Mouse (Mus musculus) hindlimb bud, embryonic 11.5 days (tissue): ENCODE results near the gene AU018091.
"Not testable (repeated sequence)": the region's sequence is repeated elsewhere in the genome, so short reads cannot be mapped to it uniquely, and the experiment has no call there.

Source experiments
- DNase-seq: peaks from one replicate; pipeline ENCODE4 v3.0.0-alpha.2; 2012; ENCODE audit warnings: low read depth, low spot score; ENCODE audit errors: extremely low spot score

Gene AU018091

GRCm38 (mm10) chr7:3168296-3168695 is 707 bp downstream of the AU018091 start:
- no peak for DNase-seq

GRCm38 (mm10) chr7:3166270-3166669 is 2.7 kb downstream of the AU018091 start:
- no peak for DNase-seq

DNA sequence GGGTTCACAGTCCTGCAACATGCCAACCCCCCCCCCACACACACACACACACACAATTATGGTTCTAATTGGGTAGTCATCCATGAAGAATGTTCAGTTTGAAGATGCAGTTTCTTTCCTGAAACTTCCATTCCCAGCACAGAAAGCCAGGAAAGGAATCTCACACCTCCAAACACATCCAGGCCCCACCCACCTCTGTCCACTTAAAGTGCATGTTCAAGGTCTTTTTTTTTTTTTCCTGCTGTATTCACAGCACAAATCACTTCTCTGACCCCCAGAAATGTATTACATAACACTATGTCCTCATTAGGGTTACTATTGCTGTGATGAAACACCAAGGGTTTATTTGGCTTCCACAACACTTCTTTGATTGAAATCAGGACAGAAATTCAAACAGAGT is 4.0 kb downstream of the AU018091 start:
- no peak for DNase-seq

- no peak for DNase-seq
These were observed 4.6 kb downstream of the AU018091 start for GRCm38 (mm10) chr7:3164381-3164780.

DNA sequence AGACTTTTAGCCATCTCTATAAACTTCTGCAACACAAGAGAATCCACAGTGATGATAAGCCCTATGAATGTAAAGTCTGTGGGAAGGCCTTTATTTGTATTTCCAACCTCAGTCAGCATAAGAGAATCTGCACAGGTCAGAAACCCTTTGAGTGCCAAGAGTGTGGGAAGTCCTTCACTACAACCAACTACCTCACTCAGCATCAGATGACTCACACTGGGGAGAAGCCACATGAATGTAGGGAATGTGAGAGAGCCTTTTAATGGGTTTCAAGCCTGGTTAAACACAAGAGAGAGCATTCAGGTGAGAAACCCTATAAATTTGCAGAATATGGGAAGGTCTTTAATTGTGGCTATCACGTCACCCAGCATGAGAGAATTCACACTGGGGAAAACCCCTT is 18.6 kb downstream of the AU018091 start:
- DNase-seq = no peak

- DNase-seq = no peak
These were observed 22.9 kb downstream of the AU018091 start for GRCm38 (mm10) chr7:3146072-3146471.

DNA sequence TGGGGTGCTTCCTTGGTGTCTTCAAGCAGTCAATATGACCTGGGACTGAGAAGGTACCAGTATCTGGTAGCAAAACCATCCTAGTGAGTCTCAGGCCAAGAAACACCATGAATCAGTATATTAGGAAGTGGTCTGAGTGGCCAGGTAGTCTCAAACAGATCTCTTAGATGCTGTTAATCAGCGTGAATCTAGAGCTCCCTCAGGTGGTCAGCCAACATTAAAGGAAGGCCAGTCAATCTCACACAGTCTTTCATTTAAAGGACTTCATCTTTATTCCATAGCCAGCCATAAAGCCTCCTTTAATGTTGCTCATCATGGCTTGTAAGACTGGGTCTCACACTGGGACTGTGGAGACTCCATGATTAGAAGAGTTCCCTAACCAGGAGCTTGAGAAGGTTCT is 25.7 kb downstream of the AU018091 start:
- no peak for DNase-seq

GRCm38 (mm10) chr7:3135606-3136005 is 33.4 kb downstream of the AU018091 start:
- no peak for DNase-seq

DNA sequence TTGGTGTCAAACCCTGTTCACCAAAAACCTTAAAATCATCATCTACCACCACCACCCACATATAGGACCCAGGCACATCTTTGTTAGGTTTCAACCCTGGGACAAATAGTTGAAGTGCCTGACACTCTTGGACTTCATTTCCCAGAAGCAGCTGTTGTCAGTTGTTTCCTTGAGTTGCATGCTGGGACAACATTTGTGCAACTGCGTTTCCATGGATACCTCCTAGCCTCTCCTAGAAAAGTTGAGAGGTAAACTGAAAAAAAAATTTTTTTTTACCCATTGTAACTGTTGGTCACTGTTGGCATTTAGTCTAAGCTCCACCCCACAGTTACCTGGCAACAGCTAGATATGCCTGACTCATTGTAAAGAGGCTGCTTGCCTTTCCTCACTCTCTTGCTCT is 34.3 kb downstream of the AU018091 start:
- DNase-seq = no peak

DNA sequence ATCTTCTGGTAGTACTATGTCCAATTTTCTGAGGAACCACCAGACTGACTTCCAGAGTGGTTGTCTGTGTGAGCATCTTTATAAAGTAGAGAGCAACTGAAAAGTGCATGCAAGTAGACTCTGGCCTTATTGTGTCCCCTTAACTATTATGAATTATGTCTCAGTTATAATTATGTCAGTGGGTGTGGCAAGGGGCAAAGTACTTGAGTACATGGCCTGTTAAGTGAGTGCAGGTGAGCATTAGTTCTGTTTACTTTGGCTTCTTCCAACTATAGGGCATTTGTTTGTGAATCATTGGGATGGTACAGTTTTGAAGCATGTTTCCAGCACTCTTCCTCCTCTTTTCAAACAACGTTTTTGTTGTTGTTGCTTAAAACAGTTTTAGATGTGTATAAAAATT is 38.7 kb downstream of the AU018091 start:
- no peak for DNase-seq

DNA sequence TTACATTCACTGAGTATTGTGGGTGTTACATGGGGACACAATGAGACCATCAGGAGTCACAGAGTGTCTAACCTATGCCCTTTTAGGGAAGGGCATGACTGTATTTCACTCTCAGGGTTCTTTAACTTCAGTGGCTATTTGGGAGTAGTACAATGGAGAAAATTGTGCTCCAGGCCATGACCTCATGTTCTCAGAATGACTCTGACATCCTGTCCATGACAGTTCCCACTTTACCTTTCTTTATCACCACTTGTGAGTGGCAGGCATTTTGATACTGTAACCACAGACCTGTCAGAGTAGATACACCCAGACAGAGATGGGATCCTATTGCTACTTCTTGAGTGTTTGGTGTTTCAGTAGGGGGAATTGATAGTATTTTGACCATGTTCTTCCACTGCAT is 40.4 kb downstream of the AU018091 start:
- not testable (repeated sequence) for DNase-seq

GRCm38 (mm10) chr7:3111193-3111592 is 57.8 kb downstream of the AU018091 start:
- DNase-seq = not testable (repeated sequence)

- not testable (repeated sequence) for DNase-seq
These were observed 62.4 kb downstream of the AU018091 start for GRCm38 (mm10) chr7:3106516-3107077.
